Mouse (Mus musculus): ENCODE data around the gene Ltbp1. TPM values are rescaled to one million over a fixed set of nuclear protein-coding genes. Genes with fewer than 3 reads are reported as not detected.

Gene Ltbp1
- polyA plus RNA-seq, 2 experiments: 83.3 to 104 TPM

- no peak overlapping the region for H3K4me2 ChIP-seq (replicated peaks; ENCODE audit: low read depth, low read length, severe bottlenecking)
- TF ChIP-seq POLR2A (IDR thresholded peaks at IDR 0.05; ENCODE audit: borderline replicate concordance, extremely low read depth, insufficient read depth, insufficient read length): no peak
- H3K4me3 ChIP-seq (replicated peaks; ENCODE audit: low read length): no peak overlapping the region
- 48% methylated on average over 3 of the region's 3 CpGs for WGBS
- peaks cover 5% of the 10 kb centered on the region; the same call in 1 of the 2 replicates for H3K9me3 ChIP-seq (ENCODE audit: control insufficient read depth, low read length)
- H3K36me3 ChIP-seq (ENCODE audit: control insufficient read depth, insufficient read depth, low read length): no peaks in the 10 kb centered on the region
- DNase-seq (ENCODE audit: low spot score) (no peak), ATAC-seq (ENCODE audit: low FRiP score, low read depth) (no peak)
- H3K27ac ChIP-seq (replicated peaks; ENCODE audit: low read depth, low read length): no peak overlapping the region
- H3K9ac ChIP-seq (ENCODE audit: low read depth, low read length, severe bottlenecking): no peak overlapping the region
- no peaks in the 10 kb centered on the region for H3K27me3 ChIP-seq (ENCODE audit: control insufficient read depth, insufficient read depth, low read length)
- peaks cover 37% of the 10 kb centered on the region for H3K4me1 ChIP-seq (ENCODE audit: control insufficient read depth, insufficient read depth, low read length)
Measured at GRCm38 (mm10) chr17:74990561-74990960, 14.8 kb upstream of the Ltbp1 start.

GRCm38 (mm10) chr17:74993726-74994581 is 11.4 kb upstream of the Ltbp1 start:
- peak; percentile 40; the same call in 1 of the 2 replicates for TF ChIP-seq POLR2A (IDR thresholded peaks at IDR 0.05; ENCODE audit: borderline replicate concordance, extremely low read depth, insufficient read depth, insufficient read length)
- peaks cover 37% of the 10 kb centered on the region for H3K4me1 ChIP-seq (ENCODE audit: control insufficient read depth, insufficient read depth, low read length)

DNA sequence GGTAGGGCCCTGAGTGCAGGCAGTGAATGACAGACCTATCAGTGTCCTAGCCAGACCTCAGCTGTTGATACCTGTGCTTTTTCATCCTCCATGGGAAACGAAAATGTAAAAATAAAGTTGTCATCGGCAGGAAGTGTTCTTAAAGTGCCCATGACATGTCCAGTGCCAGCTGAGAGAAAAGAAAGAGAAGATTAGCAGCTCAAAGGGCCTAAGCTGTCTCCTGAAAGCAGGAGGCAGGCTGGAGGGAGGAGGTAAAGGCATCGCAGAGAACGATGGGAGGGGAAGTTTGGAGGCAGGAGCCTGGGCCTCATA is 10.8 kb upstream of the Ltbp1 start:
- Histone ChIP-seq H3K27me3 (ENCODE audit: control insufficient read depth, insufficient read depth, low read length) (no peaks in the 10 kb centered on the region), H3K4me2 (replicated peaks; ENCODE audit: low read depth, low read length, severe bottlenecking) (peak overlapping the region; percentile 51), H3K27ac (replicated peaks; ENCODE audit: low read depth, low read length) (peak overlapping the region; percentile 94), H3K9ac (ENCODE audit: low read depth, low read length, severe bottlenecking) (peak overlapping the region; percentile 34; the same call in 1 of the 2 replicates), H3K9me3 (ENCODE audit: control insufficient read depth, low read length) (peaks cover 7% of the 10 kb centered on the region; the same call in 1 of the 2 replicates), H3K4me1 (ENCODE audit: control insufficient read depth, insufficient read depth, low read length) (peaks cover 37% of the 10 kb centered on the region), H3K4me3 (replicated peaks; ENCODE audit: low read length) (peak overlapping the region; percentile 27), H3K36me3 (ENCODE audit: control insufficient read depth, insufficient read depth, low read length) (no peaks in the 10 kb centered on the region)
- DNase-seq (ENCODE audit: low spot score) (no peak), ATAC-seq (ENCODE audit: low FRiP score, low read depth) (no peak)
- no peak for TF ChIP-seq POLR2A (IDR thresholded peaks at IDR 0.05; ENCODE audit: borderline replicate concordance, extremely low read depth, insufficient read depth, insufficient read length)
- 4% methylated on average over 4 of the region's 4 CpGs for WGBS

More at GRCm38 (mm10) chr17:74993726-74994581, 11.4 kb upstream of the Ltbp1 start:
- 2% methylated on average over 26 of the region's 26 CpGs for WGBS
- Histone ChIP-seq H3K36me3 (ENCODE audit: control insufficient read depth, insufficient read depth, low read length) (no peaks in the 10 kb centered on the region), H3K27ac (replicated peaks; ENCODE audit: low read depth, low read length) (peak overlapping the region; percentile 94), H3K9me3 (ENCODE audit: control insufficient read depth, low read length) (peaks cover 8% of the 10 kb centered on the region; the same call in 1 of the 2 replicates), H3K27me3 (ENCODE audit: control insufficient read depth, insufficient read depth, low read length) (no peaks in the 10 kb centered on the region), H3K4me3 (replicated peaks; ENCODE audit: low read length) (peak overlapping the region; percentile 27), H3K9ac (ENCODE audit: low read depth, low read length, severe bottlenecking) (peak overlapping the region; percentile 34; the same call in 1 of the 2 replicates), H3K4me2 (replicated peaks; ENCODE audit: low read depth, low read length, severe bottlenecking) (peak overlapping the region; percentile 51)
- DNase-seq (ENCODE audit: low spot score): peak; percentile 88
- peak; percentile 92 for ATAC-seq (ENCODE audit: low FRiP score, low read depth)

DNA sequence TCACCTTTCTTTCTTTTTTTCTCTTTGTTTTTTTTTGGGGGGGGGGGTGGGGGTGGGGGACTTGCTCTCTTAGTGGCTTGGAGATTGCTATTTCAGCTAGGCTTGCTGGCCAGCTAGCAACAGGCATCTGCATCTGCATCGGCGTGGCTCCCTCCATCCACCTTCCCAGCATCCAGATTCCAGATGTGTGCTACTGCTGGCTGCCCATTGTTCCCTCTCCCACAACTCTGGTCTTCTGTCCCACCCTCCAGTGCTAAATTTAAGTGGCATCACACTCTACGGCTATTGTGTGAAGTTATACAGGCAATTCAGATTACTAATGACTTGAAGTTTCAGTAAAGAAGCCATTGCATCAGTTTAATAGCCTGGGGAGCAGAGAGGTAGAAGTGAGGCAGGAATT is 10.1 kb upstream of the Ltbp1 start:
- TF ChIP-seq POLR2A (IDR thresholded peaks at IDR 0.05; ENCODE audit: borderline replicate concordance, extremely low read depth, insufficient read depth, insufficient read length): no peak
- Histone ChIP-seq H3K9me3 (ENCODE audit: control insufficient read depth, low read length) (0 out of 2 replicates have a peak, but pooled peaks cover 3% of the 10 kb centered on the region), H3K27ac (replicated peaks; ENCODE audit: low read depth, low read length) (peak overlapping the region; percentile 94), H3K4me2 (replicated peaks; ENCODE audit: low read depth, low read length, severe bottlenecking) (no peak overlapping the region), H3K4me1 (ENCODE audit: control insufficient read depth, insufficient read depth, low read length) (peaks cover 37% of the 10 kb centered on the region), H3K9ac (ENCODE audit: low read depth, low read length, severe bottlenecking) (no peak overlapping the region), H3K36me3 (ENCODE audit: control insufficient read depth, insufficient read depth, low read length) (no peaks in the 10 kb centered on the region), H3K27me3 (ENCODE audit: control insufficient read depth, insufficient read depth, low read length) (no peaks in the 10 kb centered on the region), H3K4me3 (replicated peaks; ENCODE audit: low read length) (no peak overlapping the region)
- ATAC-seq (ENCODE audit: low FRiP score, low read depth) (no peak), DNase-seq (ENCODE audit: low spot score) (no peak)
- 20% methylated on average over 3 of the region's 3 CpGs for WGBS

DNA sequence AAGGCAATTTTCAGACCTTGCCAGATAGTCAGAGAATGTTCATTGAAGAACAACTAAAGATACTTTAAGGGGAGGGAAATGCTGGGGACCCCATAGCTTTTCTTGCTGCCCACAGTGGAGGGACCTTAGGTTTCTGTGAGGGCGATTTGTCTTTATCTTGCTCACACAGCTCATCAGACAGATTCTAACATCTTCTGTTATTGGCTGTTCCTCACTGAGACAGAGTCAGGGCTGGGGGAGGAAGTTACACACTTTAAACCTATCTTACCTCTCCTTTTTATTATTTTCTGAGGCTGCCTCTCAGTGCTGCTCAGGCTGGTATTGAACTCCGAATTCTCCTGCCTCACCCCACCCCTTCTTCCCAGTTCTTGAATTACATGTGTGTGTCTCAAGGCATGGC is 5.3 kb upstream of the Ltbp1 start:
- no peak overlapping the region for H3K4me3 ChIP-seq (replicated peaks; ENCODE audit: low read length)
- ATAC-seq (ENCODE audit: low FRiP score, low read depth): no peak
- no peak overlapping the region for H3K4me2 ChIP-seq (replicated peaks; ENCODE audit: low read depth, low read length, severe bottlenecking)
- H3K36me3 ChIP-seq (ENCODE audit: control insufficient read depth, insufficient read depth, low read length): no peaks in the 10 kb centered on the region
- no peak for TF ChIP-seq POLR2A (IDR thresholded peaks at IDR 0.05; ENCODE audit: borderline replicate concordance, extremely low read depth, insufficient read depth, insufficient read length)
- peaks cover 13% of the 10 kb centered on the region for H3K4me1 ChIP-seq (ENCODE audit: control insufficient read depth, insufficient read depth, low read length)
- H3K9me3 ChIP-seq (ENCODE audit: control insufficient read depth, low read length): 0 out of 2 replicates have a peak, but pooled peaks cover 3% of the 10 kb centered on the region
- no peak for DNase-seq (ENCODE audit: low spot score)
- H3K9ac ChIP-seq (ENCODE audit: low read depth, low read length, severe bottlenecking): no peak overlapping the region
- H3K27ac ChIP-seq (replicated peaks; ENCODE audit: low read depth, low read length): no peak overlapping the region
- H3K27me3 ChIP-seq (ENCODE audit: control insufficient read depth, insufficient read depth, low read length): no peaks in the 10 kb centered on the region
- 86% methylated on average over 2 of the region's 2 CpGs for WGBS
